Mouse (Mus musculus) ES-Bruce4 (cell line): ENCODE data around the gene Mrpl20.

Source experiments
- CTCF ChIP-seq: IDR thresholded peaks from one replicate; pipeline ENCODE4 v1.8.1; 2011; ENCODE audit warnings: low read depth, low read length
- EP300 ChIP-seq: IDR thresholded peaks from 2 replicates; pipeline ENCODE4 v1.6.1; 2011; ENCODE audit warnings: low read depth, low read length; ENCODE audit not compliant: insufficient read depth
- POLR2A ChIP-seq: IDR thresholded peaks from one replicate; pipeline ENCODE4 v1.8.1; 2011; ENCODE audit warnings: low read length; ENCODE audit not compliant: insufficient read depth

- TF ChIP-seq POLR2A, result no peak
- no peak for TF ChIP-seq CTCF
- no peak for TF ChIP-seq EP300
Observed at GRCm38 (mm10) chr4:155807841-155808240, 5.2 kb downstream of the Mrpl20 start.
